Mouse (Mus musculus): Measurements from ENCODE around the gene Plk3. TPM values are rescaled to one million over a fixed set of nuclear protein-coding genes. Genes with fewer than 3 reads are reported as not detected.

Gene Plk3
- polyA plus RNA-seq, 1 experiment from 2014 or later, result 2.0 TPM

- H3K36me3 ChIP-seq (ENCODE audit: control insufficient read depth, insufficient read depth, low read length), result no peaks in the 10 kb centered on the region
- no peak within 1 kb of the TSS for H3K4me2 ChIP-seq (ENCODE audit: low read depth, severe bottlenecking)
- H3K27me3 ChIP-seq (ENCODE audit: control insufficient read depth, insufficient read depth, low read length), result no peaks in the 10 kb centered on the region
- ATAC-seq (ENCODE audit: insufficient number of reproducible peaks, low FRiP score, low TSS enrichment, low read depth) (no peak), DNase-seq (ENCODE audit: low spot score) (no peak)
- peak within 1 kb of the TSS; percentile 52; the same call in 1 of the 2 replicates for H3K9ac ChIP-seq (ENCODE audit: low read length)
- no peaks in the 10 kb centered on the region for H3K9me3 ChIP-seq (ENCODE audit: control insufficient read depth, low read length)
- no peak within 1 kb of the TSS for H3K4me3 ChIP-seq (ENCODE audit: low read depth, low read length)
- peak within 1 kb of the TSS; percentile 23; the same call in 1 of the 2 replicates for H3K27ac ChIP-seq (replicated peaks; ENCODE audit: low read depth, low read length)
- peaks cover 10% of the 10 kb centered on the region for H3K4me1 ChIP-seq (ENCODE audit: control insufficient read depth, insufficient read depth, low read length)
- 38% methylated on average over 8 of the region's 8 CpGs for WGBS
These were observed 8.3 kb downstream of the Plk3 start, which contains the start of gene Btbd19 for GRCm38 (mm10) chr4:117125348-117125909. Gene Btbd19 (minus strand): TSS chr4:117125725.

- Histone ChIP-seq H3K36me3 (ENCODE audit: control insufficient read depth, insufficient read depth, low read length) (no peaks in the 10 kb centered on the region), H3K4me1 (ENCODE audit: control insufficient read depth, insufficient read depth, low read length) (peaks cover 10% of the 10 kb centered on the region), H3K27ac (replicated peaks; ENCODE audit: low read depth, low read length) (peak overlapping the region; percentile 23; the same call in 1 of the 2 replicates), H3K27me3 (ENCODE audit: control insufficient read depth, insufficient read depth, low read length) (no peaks in the 10 kb centered on the region), H3K4me3 (ENCODE audit: low read depth, low read length) (no peak overlapping the region), H3K4me2 (ENCODE audit: low read depth, severe bottlenecking) (no peak overlapping the region), H3K9ac (ENCODE audit: low read length) (peak overlapping the region; percentile 52; the same call in 1 of the 2 replicates), H3K9me3 (ENCODE audit: control insufficient read depth, low read length) (no peaks in the 10 kb centered on the region)
- DNase-seq (ENCODE audit: low spot score) (no peak), ATAC-seq (ENCODE audit: insufficient number of reproducible peaks, low FRiP score, low TSS enrichment, low read depth) (no peak)
- WGBS, result 69% methylated on average over 14 of the region's 14 CpGs
These were observed 9.0 kb downstream of the Plk3 start for GRCm38 (mm10) chr4:117124518-117125347.

GRCm38 (mm10) chr4:117124218-117124517, 9.6 kb downstream of the Plk3 start:
- no peak for DNase-seq (ENCODE audit: low spot score)
- H3K4me2 ChIP-seq (ENCODE audit: low read depth, severe bottlenecking), result no peak overlapping the region
- no peaks in the 10 kb centered on the region for H3K9me3 ChIP-seq (ENCODE audit: control insufficient read depth, low read length)
- no peaks in the 10 kb centered on the region for H3K27me3 ChIP-seq (ENCODE audit: control insufficient read depth, insufficient read depth, low read length)
- no peaks in the 10 kb centered on the region for H3K36me3 ChIP-seq (ENCODE audit: control insufficient read depth, insufficient read depth, low read length)
- no peak overlapping the region for H3K27ac ChIP-seq (replicated peaks; ENCODE audit: low read depth, low read length)
- WGBS, result 79% methylated on average over 3 of the region's 3 CpGs
- H3K4me1 ChIP-seq (ENCODE audit: control insufficient read depth, insufficient read depth, low read length), result peaks cover 10% of the 10 kb centered on the region
- H3K4me3 ChIP-seq (ENCODE audit: low read depth, low read length), result no peak overlapping the region
- ATAC-seq (ENCODE audit: insufficient number of reproducible peaks, low FRiP score, low TSS enrichment, low read depth), result no peak
- no peak overlapping the region for H3K9ac ChIP-seq (ENCODE audit: low read length)

- no peak for ATAC-seq (ENCODE audit: insufficient number of reproducible peaks, low FRiP score, low TSS enrichment, low read depth)
- WGBS, result 89% methylated on average over 7 of the region's 9 CpGs
These were observed 10.1 kb downstream of the Plk3 start for GRCm38 (mm10) chr4:117123546-117124217.

GRCm38 (mm10) chr4:117122209-117122608, 11.6 kb downstream of the Plk3 start:
- H3K9me3 ChIP-seq (ENCODE audit: control insufficient read depth, low read length), result no peaks in the 10 kb centered on the region
- H3K4me3 ChIP-seq (ENCODE audit: low read depth, low read length), result no peak overlapping the region
- peaks cover 10% of the 10 kb centered on the region for H3K4me1 ChIP-seq (ENCODE audit: control insufficient read depth, insufficient read depth, low read length)
- 82% methylated on average over 4 of the region's 4 CpGs for WGBS
- H3K9ac ChIP-seq (ENCODE audit: low read length), result no peak overlapping the region
- ATAC-seq (ENCODE audit: insufficient number of reproducible peaks, low FRiP score, low TSS enrichment, low read depth) (no peak), DNase-seq (ENCODE audit: low spot score) (no peak)
- H3K36me3 ChIP-seq (ENCODE audit: control insufficient read depth, insufficient read depth, low read length), result no peaks in the 10 kb centered on the region
- no peaks in the 10 kb centered on the region for H3K27me3 ChIP-seq (ENCODE audit: control insufficient read depth, insufficient read depth, low read length)
- H3K27ac ChIP-seq (replicated peaks; ENCODE audit: low read depth, low read length), result no peak overlapping the region
- no peak overlapping the region for H3K4me2 ChIP-seq (ENCODE audit: low read depth, severe bottlenecking)

More at GRCm38 (mm10) chr4:117123546-117124217, 10.1 kb downstream of the Plk3 start:
- Histone ChIP-seq H3K4me1 (ENCODE audit: control insufficient read depth, insufficient read depth, low read length) (peaks cover 10% of the 10 kb centered on the region), H3K27me3 (ENCODE audit: control insufficient read depth, insufficient read depth, low read length) (no peaks in the 10 kb centered on the region), H3K4me3 (ENCODE audit: low read depth, low read length) (no peak overlapping the region), H3K36me3 (ENCODE audit: control insufficient read depth, insufficient read depth, low read length) (no peaks in the 10 kb centered on the region), H3K9me3 (ENCODE audit: control insufficient read depth, low read length) (no peaks in the 10 kb centered on the region), H3K4me2 (ENCODE audit: low read depth, severe bottlenecking) (no peak overlapping the region), H3K9ac (ENCODE audit: low read length) (no peak overlapping the region), H3K27ac (replicated peaks; ENCODE audit: low read depth, low read length) (no peak overlapping the region)
- no peak for DNase-seq (ENCODE audit: low spot score)

- ATAC-seq (ENCODE audit: insufficient number of reproducible peaks, low FRiP score, low TSS enrichment, low read depth) (peak; percentile 85), DNase-seq (ENCODE audit: low spot score) (peak; percentile 93)
- Histone ChIP-seq H3K9ac (ENCODE audit: low read length) (peak overlapping the region; percentile 68), H3K4me2 (ENCODE audit: low read depth, severe bottlenecking) (peak overlapping the region; percentile 100), H3K4me1 (ENCODE audit: control insufficient read depth, insufficient read depth, low read length) (peaks cover 10% of the 10 kb centered on the region), H3K27me3 (ENCODE audit: control insufficient read depth, insufficient read depth, low read length) (no peaks in the 10 kb centered on the region), H3K27ac (replicated peaks; ENCODE audit: low read depth, low read length) (peak overlapping the region; percentile 81), H3K4me3 (ENCODE audit: low read depth, low read length) (peak overlapping the region; percentile 63), H3K9me3 (ENCODE audit: control insufficient read depth, low read length) (no peaks in the 10 kb centered on the region), H3K36me3 (ENCODE audit: control insufficient read depth, insufficient read depth, low read length) (no peaks in the 10 kb centered on the region)
- WGBS, result under 1% methylated on average over 69 of the region's 69 CpGs
These were observed 13.0 kb downstream of the Plk3 start for GRCm38 (mm10) chr4:117120445-117121414.

GRCm38 (mm10) chr4:117120052-117120444, 13.7 kb downstream of the Plk3 start:
- DNase-seq (ENCODE audit: low spot score) (peak; percentile 44), ATAC-seq (ENCODE audit: insufficient number of reproducible peaks, low FRiP score, low TSS enrichment, low read depth) (no peak)
- Histone ChIP-seq H3K9ac (ENCODE audit: low read length) (peak overlapping the region; percentile 65), H3K4me3 (ENCODE audit: low read depth, low read length) (peak overlapping the region; percentile 63), H3K9me3 (ENCODE audit: control insufficient read depth, low read length) (no peaks in the 10 kb centered on the region), H3K4me1 (ENCODE audit: control insufficient read depth, insufficient read depth, low read length) (peaks cover 5% of the 10 kb centered on the region), H3K27me3 (ENCODE audit: control insufficient read depth, insufficient read depth, low read length) (no peaks in the 10 kb centered on the region), H3K36me3 (ENCODE audit: control insufficient read depth, insufficient read depth, low read length) (no peaks in the 10 kb centered on the region), H3K27ac (replicated peaks; ENCODE audit: low read depth, low read length) (peak overlapping the region; percentile 81), H3K4me2 (ENCODE audit: low read depth, severe bottlenecking) (peak overlapping the region; percentile 100)
- 7% methylated on average over 10 of the region's 10 CpGs for WGBS
